Mouse (Mus musculus) ES-E14 (cell line): ENCODE data around the gene Fryl.

Experiments used
- CHD2 ChIP-seq: IDR thresholded peaks from 2 replicates; pipeline ENCODE4 v1.6.1; 2014; ENCODE audit warnings: mild to moderate bottlenecking, low read depth, low read length, inconsistent platforms
- HCFC1 ChIP-seq: IDR thresholded peaks from 2 replicates; pipeline ENCODE4 v1.6.1; 2012; ENCODE audit warnings: low read length, inconsistent platforms, borderline replicate concordance; ENCODE audit not compliant: insufficient read depth
- MAFK ChIP-seq: IDR thresholded peaks from 2 replicates; pipeline ENCODE4 v1.6.1; 2014; ENCODE audit warnings: mild to moderate bottlenecking, low read depth, low read length, inconsistent platforms; ENCODE audit not compliant: insufficient read depth
- ZC3H11A ChIP-seq: IDR thresholded peaks from 2 replicates; pipeline ENCODE4 v1.6.1; 2012; ENCODE audit warnings: low read depth, mild to moderate bottlenecking, inconsistent platforms, low read length, borderline replicate concordance

- no peak for TF ChIP-seq HCFC1
- TF ChIP-seq ZC3H11A = no peak
- TF ChIP-seq CHD2 = no peak
- no peak for TF ChIP-seq MAFK
Measured at GRCm38 (mm10) chr5:73241332-73241731, 15.1 kb downstream of the Fryl start.
